Mouse (Mus musculus) c-Kit-negative CD71-positive TER-119-positive erythroid progenitor cells, embryonic 14.5 days (primary cell): ENCODE data around the gene Alk.

ENCODE experiments used
- DNase-seq: peaks from one replicate; pipeline ENCODE4 v3.0.0-alpha.2; 2013; ENCODE audit warnings: low read depth, low spot score

Gene Alk

DNA sequence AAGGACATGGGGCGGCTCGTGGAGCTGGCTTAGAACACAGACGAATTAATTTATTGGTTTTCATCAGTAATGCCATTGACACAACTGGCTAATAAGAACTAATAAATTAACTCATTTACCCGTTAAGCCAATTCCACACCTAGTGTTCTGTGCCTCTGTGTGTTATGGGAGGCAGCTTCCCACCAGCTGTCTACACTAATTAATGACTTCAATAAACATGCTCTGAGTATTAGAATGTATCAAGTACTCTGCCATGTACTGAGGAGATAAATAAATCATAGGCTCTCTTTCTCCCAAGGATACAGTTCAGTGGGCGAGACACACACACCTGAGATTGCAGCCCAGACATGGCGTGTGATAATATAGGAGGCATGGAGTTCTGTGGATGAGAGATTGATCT, 723.1 kb downstream of the Alk start:
- no peak for DNase-seq

DNA sequence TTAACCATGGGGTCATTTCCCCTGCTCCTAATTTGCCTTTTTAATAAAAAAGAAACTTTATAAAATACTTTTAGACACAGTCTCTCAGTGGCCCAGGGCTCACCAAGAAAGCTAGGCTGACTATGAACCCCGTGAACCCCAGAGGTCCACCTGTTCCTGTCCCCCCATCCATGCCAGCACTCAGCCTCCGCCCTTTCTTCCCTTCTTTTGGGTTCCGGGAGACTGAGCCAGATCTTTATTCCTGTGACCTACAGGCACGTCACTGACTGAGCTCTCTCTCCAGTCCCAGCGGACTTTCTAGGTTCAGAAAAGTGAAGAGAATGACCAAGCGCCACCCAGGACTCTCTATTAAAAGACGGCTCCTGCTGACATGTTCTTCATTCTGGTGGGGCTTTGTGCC, 728.9 kb downstream of the Alk start:
- no peak for DNase-seq

DNA sequence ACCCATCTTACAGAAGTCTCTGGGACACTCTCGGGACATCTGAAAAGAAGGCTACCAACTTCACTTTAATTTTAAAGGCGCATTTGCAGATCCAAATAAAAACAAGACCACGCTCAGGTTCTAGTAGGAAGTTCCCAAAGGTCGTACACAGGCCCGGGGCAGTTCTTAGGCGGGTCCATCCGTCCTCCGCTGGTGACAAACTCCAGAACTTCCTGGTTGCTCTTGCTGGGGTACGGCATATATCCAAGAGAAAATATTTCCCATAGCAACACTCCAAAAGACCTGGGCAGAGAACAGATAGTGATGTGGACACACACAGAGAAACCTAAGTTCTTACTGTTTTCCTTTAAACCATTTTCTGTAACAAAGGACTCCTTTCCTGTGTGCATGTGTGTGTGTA, 729.6 kb downstream of the Alk start:
- no peak for DNase-seq

DNA sequence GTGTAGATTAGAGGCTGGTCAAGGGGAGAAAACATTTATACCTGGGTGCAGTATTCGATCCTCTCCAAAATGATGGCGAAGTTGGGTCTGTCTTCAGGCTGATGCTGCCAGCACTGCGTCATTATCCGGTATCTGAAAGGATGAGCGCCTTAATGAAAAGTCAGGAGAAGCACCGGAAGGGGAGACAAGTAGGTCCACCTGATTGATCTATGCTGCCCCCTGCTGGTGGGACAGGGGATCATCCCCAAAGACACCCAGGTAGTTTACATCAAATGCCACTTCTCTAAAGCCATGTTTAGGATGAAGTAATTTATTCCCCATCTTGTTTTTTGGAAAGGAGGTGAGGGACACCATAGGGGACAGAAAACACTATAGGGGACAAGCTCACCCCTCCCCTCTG, 730.4 kb downstream of the Alk start:
- DNase-seq, result peak; percentile 28

DNA sequence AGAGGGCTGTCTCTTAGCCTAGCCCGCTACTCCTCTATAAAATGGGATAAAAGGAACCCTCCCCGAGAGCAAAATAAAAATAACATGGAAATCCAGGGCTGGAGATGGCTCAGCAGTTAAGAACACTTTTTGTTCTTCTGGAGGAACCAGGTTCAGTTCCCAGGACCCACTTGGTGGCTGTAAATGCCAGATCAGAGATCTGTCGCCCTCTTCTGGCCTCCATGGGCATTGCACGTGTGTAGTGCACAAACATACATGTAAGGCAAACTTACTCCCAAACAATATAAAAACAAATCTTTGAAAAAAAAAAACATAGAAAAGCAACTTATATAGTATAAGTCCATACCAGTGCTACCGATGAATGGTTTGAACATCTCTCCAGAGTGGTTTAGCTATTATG, 731.5 kb downstream of the Alk start:
- peak; percentile 31 for DNase-seq

DNA sequence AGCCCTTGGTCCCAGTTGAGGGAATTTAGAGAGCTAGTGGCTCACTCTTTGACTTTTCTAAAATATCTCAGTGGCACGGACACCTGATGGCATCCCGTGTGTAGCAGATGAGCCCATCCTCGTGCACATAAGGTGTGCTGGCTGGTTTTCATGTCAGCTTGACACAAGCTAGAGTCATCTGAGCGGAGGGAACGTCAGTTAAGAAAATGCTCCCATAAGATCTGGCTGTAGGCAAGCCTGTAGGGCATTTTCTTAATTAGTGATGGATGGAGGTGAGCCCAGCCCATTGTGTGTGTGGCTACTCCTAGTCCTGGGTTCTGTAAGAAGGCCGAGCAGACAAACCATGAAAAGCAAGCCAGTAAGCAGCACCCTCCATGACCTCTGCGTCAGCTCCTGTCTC, 732.4 kb downstream of the Alk start:
- no peak for DNase-seq

DNA sequence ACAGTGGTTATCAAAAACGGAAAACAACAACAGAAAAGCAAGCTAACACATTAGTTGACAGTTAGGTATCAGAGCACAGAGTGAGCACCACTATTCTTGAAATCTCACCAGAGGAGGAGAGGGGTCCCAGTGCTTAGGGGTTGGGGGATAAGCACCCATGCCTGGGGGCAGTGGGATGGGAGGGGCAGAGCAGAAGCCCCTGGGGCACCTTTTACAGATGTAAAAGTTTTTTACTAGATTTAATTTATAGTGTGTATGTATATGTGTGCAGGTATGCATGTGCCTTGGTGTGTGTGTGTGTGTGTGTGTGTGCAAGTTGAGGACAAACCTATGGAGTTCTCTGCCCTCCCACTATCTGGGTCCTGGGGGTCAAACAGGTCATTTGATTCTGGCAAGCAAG, 733.8 kb downstream of the Alk start:
- no peak for DNase-seq

DNA sequence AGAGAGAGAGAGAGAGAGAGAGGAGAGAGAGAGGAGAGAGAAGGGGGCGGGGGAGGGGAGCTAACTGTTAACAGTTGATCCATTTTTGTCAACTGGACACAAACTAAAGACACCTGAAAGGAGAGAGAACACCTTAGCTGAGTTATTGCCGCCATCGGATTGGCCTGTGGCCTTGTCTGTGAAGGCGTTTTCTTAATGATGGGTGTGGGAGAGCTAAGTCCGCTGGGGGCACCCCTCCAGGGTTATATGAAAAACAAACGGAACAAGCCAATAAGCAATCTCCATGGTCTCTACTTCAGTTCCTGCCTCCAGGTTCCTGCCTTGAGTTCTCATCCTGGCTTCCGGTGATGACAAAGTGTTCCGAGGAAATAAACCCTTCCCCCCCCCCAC, 734.2 kb downstream of the Alk start:
- no peak for DNase-seq

DNA sequence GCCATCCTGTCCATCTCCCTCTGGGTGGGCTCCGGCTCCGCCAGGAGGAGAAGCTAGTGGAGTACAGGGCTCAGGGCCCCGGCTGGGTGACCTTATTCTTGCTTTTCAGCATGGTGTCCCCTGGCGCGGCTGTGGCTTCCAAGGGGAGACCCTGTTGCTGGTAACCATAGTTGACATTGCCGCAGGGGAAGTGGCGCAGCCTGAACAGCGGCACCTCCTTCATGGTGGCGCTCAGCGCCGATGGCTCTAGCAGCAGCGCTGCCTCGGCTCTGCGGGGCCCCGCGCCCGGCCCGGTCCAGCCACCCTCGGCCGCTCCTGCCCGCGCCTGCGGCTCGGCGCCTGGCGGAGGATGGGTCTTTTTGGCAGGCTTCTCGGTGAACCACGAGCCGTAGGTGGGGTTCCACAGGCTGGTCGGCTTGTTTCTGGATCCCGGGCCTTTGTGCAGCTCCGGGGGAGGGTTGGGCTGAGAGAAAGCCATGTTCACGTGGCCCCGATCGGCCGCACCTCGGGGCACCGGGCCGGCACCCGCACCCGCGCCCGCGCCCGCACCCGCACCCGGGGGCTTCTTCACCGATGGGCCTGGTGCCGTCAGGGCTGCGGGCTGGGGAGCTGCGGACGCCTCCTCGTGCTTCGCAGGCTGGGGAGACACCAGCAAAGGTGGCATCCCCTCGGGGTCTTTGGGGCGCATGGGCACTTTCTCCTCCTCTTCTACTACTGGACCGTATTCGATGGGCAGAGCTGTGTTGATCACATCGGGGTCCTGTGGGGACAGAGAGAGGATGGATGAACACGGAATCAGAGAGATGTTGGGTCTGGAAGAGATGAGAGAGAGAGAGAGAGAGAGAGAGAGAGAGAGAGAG, 734.8 kb downstream of the Alk start:
- DNase-seq, result no peak

DNA sequence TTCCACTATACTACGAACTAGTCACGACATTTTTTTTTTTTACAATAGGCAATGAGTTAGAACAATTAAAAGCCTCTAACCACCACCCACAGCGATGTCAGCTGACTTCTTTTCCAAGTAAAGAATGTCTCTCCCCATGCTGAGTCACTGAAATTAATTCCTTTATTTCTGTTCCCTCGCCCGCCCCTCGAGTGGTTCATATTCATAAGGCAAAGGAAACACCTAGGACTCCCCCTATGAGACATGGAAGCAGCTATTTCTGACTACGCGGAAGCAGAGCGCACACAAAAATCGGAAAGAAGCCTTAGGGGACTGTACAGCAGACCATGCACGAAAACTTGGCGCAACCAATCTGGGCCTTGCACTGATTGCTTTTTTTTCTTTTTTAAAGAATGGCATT, 735.6 kb downstream of the Alk start:
- no peak for DNase-seq

DNA sequence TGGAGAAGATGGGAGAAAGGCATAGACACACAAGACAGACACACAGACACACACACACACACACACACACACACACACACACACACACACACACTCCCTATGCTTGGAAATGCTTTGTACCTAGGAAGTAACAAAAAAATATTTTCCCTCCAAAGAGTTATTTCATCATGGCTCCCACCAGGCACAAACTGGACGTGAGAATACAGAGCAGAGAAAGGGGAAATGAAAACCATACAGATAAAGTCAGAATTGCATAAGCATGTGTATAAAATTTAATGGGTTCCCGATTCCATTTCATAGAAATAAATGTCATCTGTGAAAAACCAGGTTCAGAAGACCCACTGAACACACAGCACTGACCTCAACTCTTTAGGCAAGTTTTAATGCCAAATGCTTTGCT, 736.5 kb downstream of the Alk start:
- no peak for DNase-seq

DNA sequence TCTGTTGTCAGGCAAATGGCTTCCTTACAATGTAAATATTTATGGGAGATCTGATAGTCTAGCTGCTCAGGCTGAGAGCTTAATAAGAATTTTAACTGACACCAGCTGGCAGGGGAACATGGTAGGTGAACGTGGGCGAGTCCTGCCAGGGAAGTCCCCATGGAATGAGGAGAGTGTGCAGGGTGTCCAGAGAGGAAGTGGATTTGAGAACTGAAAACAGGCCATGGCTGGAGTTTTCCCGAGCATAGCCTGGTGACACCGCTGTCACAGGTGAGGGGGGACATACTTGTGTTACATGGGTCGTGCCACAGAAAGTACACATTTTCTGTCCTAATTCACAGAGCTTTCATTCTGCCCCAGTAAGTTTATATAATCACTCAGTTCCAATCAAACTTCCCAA, 739.0 kb downstream of the Alk start:
- no peak for DNase-seq

DNA sequence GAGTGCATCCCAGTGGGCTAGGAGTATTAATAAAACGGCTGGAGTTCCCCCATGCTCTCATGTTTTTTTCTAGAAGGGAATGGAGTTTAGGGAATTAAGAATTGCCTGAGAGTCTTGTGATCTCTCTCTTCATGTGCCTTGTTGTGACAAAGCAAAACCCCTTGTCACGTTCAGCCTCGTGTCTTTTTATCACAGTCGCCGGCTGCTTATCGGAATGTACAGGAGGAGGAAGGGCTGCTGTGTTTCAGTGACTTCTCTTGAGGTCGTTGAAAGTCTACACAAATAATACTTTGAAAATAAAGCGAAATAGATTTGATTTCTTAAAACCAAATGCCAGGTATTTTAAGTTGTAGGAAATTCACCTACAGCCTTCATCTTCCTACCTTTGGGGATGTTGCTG, 740.4 kb downstream of the Alk start:
- DNase-seq, result no peak

DNA sequence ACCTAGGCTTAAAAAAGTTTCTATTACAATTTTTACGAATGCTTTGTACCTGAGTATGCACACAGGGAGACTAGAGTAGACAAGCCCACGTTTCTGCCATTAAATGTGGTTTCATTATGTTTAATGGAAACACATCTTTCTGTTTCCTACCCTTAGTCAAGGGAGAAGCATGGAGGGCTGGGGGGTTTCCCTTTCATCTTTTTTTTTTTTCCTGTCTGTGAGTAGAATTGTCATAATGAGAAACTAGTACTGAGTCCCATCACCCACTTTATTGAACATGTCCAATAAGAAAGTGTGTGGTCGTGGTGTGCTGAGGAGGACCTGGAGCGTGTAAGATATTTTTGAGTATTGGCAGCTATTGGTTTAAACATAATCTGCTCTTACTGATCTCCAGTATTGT, 741.5 kb downstream of the Alk start:
- no peak for DNase-seq

DNA sequence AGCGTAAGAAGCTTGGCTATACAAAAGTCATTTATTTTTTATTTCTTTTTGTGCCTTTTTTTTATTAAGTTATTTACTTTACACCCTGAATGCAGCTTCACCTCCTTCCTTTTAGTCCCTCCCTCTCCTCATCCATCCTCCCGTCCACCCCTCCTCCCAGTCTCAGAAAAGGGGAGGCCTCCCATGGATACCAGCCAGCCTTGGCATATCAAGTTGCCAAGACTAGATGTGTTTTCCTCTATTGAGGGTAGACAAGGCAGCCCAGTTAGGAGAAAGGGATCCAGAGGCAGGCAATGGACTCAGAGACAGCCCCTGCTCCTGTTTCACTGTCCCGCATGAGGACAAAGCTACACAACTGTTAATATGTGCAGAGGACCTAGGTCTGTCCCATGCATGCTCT, 742.2 kb downstream of the Alk start:
- DNase-seq, result no peak

DNA sequence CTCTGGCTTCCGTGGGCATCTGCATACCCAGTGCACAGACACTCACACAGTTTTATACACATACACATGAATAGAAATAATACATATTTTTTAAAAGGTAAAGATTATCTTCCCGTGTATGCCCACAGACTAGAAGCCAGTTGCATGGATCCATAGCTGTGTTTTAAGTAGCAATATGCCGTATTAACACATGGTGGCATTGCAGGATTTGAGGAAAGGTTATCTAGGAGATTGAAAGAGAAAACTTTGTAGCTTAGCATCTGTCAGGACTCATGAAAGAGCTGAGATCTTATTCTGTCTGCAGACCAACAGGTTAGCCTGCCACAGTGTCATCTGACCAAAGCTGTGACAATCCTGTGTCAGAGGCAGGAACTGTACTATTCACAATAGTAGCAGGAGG, 772.5 kb downstream of the Alk start:
- DNase-seq, result no peak

DNA sequence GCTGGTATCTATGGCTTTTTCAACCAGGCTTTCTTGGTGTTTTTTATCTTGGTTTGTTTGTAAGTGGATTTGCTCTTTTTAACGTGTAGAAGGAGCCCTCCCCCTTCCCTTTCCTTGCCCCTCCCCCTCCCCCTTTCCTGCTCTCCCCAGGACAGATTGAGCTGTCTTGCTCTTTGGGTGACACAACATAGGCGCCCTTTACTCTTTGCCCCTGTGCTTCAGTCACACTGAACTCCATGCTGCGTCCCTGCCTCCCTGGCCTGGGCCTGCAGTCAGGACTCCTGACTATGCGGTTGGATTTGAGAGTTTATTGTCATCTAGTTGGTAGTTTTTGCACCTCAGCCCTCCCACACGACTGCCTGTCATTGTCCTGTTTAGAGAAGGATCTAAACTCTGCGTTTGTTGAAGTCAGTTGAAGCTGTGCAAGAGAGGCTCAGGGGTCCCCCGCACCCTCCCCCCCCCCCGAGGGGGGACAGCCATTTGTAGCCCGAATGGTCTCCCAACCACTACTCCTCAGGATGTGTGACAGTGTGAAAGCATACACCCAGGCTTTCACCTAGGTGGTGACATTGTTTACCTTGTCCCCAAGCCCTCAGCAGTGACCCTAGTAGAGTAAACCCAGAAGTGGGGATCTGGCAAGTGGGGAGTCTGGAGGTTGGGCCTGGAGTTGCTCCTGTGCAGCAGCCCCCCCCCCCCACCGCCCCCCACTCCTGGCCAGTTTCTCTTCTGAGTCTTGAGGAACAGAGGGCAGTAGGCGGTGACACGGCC, 775.6 kb downstream of the Alk start:
- DNase-seq, result no peak

DNA sequence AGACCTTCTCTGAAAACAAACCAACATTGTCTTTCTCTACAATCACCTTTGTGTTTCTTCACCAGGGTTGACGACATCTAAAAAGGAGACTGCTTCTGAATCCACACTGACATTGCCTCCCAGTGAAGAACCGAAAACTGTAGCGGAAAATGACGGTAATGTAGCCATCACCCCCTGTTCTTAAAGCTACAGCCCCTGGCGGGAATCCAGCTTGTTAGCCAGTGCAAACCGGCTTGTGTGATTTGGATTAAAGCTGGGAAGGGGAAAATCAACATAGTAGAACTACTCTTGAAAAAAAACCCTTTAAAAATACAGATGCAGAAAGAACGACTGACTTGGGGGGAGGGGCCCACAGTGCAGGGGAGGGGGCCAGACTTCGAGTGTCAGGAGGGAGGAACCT, 776.8 kb downstream of the Alk start:
- no peak for DNase-seq

DNA sequence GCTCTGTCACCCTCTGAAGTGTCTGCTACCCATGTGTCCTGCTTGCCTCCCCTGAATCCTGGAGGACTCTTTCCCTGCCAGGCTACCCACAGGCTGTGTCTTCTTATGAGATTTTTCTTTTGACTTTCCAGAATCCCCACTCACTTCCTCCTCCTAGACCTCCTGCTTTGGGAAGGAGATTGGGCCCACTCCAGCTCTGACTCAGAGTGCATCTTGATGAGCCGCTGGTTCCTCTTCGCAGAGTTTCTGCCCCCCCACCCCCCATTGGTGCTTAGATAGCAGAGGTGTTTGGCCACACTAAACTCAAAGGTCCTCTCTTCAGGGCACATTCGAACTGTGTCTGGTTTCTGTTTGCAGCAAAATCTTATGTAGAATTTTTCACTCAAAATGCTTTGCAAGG, 777.8 kb downstream of the Alk start:
- no peak for DNase-seq

DNA sequence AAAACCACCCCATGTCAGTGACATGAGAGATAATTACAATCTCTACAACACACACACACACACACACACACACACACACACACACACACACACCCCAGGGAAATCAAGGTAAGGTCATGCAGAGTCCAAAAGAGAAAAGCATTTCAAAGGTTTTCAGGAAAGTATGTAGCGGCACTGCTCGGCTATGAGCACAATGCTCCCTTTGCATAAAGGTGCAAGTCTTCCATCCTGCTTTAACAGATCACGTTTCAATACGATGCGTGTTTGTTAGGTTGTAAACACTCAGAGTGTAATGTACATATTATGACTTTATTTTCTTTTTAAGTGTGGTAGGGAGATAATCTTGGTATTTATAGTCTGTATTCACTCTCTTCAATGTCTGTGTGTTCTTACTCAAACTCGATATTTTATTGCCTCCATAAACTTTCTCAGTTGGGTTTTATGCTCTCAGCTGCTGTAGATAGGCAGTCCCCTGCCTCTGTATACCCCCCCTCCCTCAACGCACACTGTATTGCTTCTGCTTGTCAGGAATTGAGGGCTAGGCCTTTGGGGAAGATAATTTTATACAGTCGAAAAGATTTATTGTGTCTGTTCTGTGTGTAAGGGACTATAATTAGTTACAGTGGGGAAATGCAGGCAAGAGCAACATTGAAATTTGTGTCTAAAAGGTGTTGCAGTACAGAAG, 780.7 kb downstream of the Alk start:
- no peak for DNase-seq
